Mouse (Mus musculus): ENCODE results near the gene Sfn. TPM values are rescaled to one million over a fixed set of nuclear protein-coding genes. Genes with fewer than 3 reads are reported as not detected.

The Sfn gene
- polyA plus RNA-seq, 1 experiment, result 0.56 TPM

GRCm38 (mm10) chr4:133553448-133554330, 48.3 kb downstream of the Sfn start:
- Histone ChIP-seq H3K79me2 (ENCODE audit: control insufficient read depth, insufficient read depth) (no peaks in the 10 kb centered on the region), H3ac (ENCODE audit: control insufficient read depth, insufficient read length) (no peak overlapping the region), H3K36me3 (ENCODE audit: control insufficient read depth, insufficient read depth) (no peaks in the 10 kb centered on the region), H3K4me3 (no peak overlapping the region), H3K4me2 (ENCODE audit: low read depth) (no peak overlapping the region), H3K27me3 (ENCODE audit: control insufficient read depth, insufficient read depth, insufficient read length) (peaks cover 39% of the 10 kb centered on the region)
- TF ChIP-seq CEBPB (IDR thresholded peaks at IDR 0.05; ENCODE audit: insufficient read depth, poor library complexity, severe bottlenecking) (no peak), E2F4 (IDR thresholded peaks at IDR 0.05; ENCODE audit: insufficient read depth) (no peak), MYOG (IDR thresholded peaks at IDR 0.05; ENCODE audit: control insufficient read depth in 1 of 3, insufficient read depth in 1 of 3, insufficient read length in 2 of 3, low read depth in 2 of 3) (no peak)

GRCm38 (mm10) chr4:133552768-133553447, 49.1 kb downstream of the Sfn start, which contains the start of gene Nr0b2:
TSS of gene Nr0b2 (plus strand) at chr4:133553376.
- Histone ChIP-seq H3K79me2 (ENCODE audit: control insufficient read depth, insufficient read depth) (no peaks in the 10 kb centered on the region), H3K4me3 (no peak within 1 kb of the TSS), H3K4me2 (ENCODE audit: low read depth) (no peak within 1 kb of the TSS), H3K27me3 (ENCODE audit: control insufficient read depth, insufficient read depth, insufficient read length) (peaks cover 39% of the 10 kb centered on the region), H3ac (ENCODE audit: control insufficient read depth, insufficient read length) (no peak within 1 kb of the TSS), H3K36me3 (ENCODE audit: control insufficient read depth, insufficient read depth) (no peaks in the 10 kb centered on the region)
- no peak for TF ChIP-seq POLR2A (IDR thresholded peaks at IDR 0.05; ENCODE audit: insufficient read length, low read depth)
- no peak for TF ChIP-seq MYOG (IDR thresholded peaks at IDR 0.05; ENCODE audit: control insufficient read depth in 1 of 3, insufficient read depth in 1 of 3, insufficient read length in 2 of 3, low read depth in 2 of 3)
- TF ChIP-seq MAX (IDR thresholded peaks at IDR 0.05; ENCODE audit: low read depth), result no peak
- TF ChIP-seq TCF12 (IDR thresholded peaks at IDR 0.05; ENCODE audit: insufficient read depth, poor library complexity, severe bottlenecking), result no peak
- no peak for TF ChIP-seq POLR2AphosphoS2 (IDR thresholded peaks at IDR 0.05; ENCODE audit: insufficient read length, low read depth)
- TF ChIP-seq SRF (IDR thresholded peaks at IDR 0.05; ENCODE audit: control insufficient read depth, insufficient read length, low read depth), result no peak
- no peak for TF ChIP-seq TCF3 (IDR thresholded peaks at IDR 0.05; ENCODE audit: insufficient read length, low read depth)
- TF ChIP-seq REST (IDR thresholded peaks at IDR 0.05; ENCODE audit: insufficient read depth, insufficient read length), result no peak
- TF ChIP-seq USF1 (IDR thresholded peaks at IDR 0.05; ENCODE audit: low read depth), result no peak
- no peak for TF ChIP-seq E2F4 (IDR thresholded peaks at IDR 0.05; ENCODE audit: insufficient read depth)
- no peak for TF ChIP-seq MYOD1 (IDR thresholded peaks at IDR 0.05; ENCODE audit: control insufficient read depth in 1 of 3, insufficient read length in 2 of 3, low read depth in 2 of 3)
- no peak for TF ChIP-seq CEBPB (IDR thresholded peaks at IDR 0.05; ENCODE audit: insufficient read depth, poor library complexity, severe bottlenecking)

GRCm38 (mm10) chr4:133552029-133552428, 49.9 kb downstream of the Sfn start:
- no peak overlapping the region for H3K4me2 ChIP-seq (ENCODE audit: low read depth)
- no peaks in the 10 kb centered on the region for H3K79me2 ChIP-seq (ENCODE audit: control insufficient read depth, insufficient read depth)
- no peak overlapping the region for H3ac ChIP-seq (ENCODE audit: control insufficient read depth, insufficient read length)
- no peak overlapping the region for H3K4me3 ChIP-seq
- peaks cover 34% of the 10 kb centered on the region for H3K27me3 ChIP-seq (ENCODE audit: control insufficient read depth, insufficient read depth, insufficient read length)
- TF ChIP-seq TCF12 (IDR thresholded peaks at IDR 0.05; ENCODE audit: insufficient read depth, poor library complexity, severe bottlenecking) (no peak), POLR2AphosphoS2 (IDR thresholded peaks at IDR 0.05; ENCODE audit: insufficient read length, low read depth) (no peak), MYOD1 (IDR thresholded peaks at IDR 0.05; ENCODE audit: control insufficient read depth in 1 of 3, insufficient read length in 2 of 3, low read depth in 2 of 3) (no peak), USF1 (IDR thresholded peaks at IDR 0.05; ENCODE audit: low read depth) (no peak), TCF3 (IDR thresholded peaks at IDR 0.05; ENCODE audit: insufficient read length, low read depth) (no peak), E2F4 (IDR thresholded peaks at IDR 0.05; ENCODE audit: insufficient read depth) (no peak), CEBPB (IDR thresholded peaks at IDR 0.05; ENCODE audit: insufficient read depth, poor library complexity, severe bottlenecking) (no peak), MAX (IDR thresholded peaks at IDR 0.05; ENCODE audit: low read depth) (no peak), POLR2A (IDR thresholded peaks at IDR 0.05; ENCODE audit: insufficient read length, low read depth) (no peak), MYOG (IDR thresholded peaks at IDR 0.05; ENCODE audit: control insufficient read depth in 1 of 3, insufficient read depth in 1 of 3, insufficient read length in 2 of 3, low read depth in 2 of 3) (no peak), REST (IDR thresholded peaks at IDR 0.05; ENCODE audit: insufficient read depth, insufficient read length) (no peak), SRF (IDR thresholded peaks at IDR 0.05; ENCODE audit: control insufficient read depth, insufficient read length, low read depth) (no peak)
- H3K36me3 ChIP-seq (ENCODE audit: control insufficient read depth, insufficient read depth), result no peaks in the 10 kb centered on the region

Other genes with a start within 250 kb of the Sfn start
- 53.1 TPM for gene Wdtc1, start 248.7 kb downstream of the Sfn start, polyA plus RNA-seq (2012; fragmentation: generic; extraction: Trizol)
- gene Slc9a1, start 232.5 kb downstream of the Sfn start, polyA plus RNA-seq (2012; fragmentation: generic; extraction: Trizol), result 23.3 TPM
- 3.3 TPM for gene Tent5b, start 122.0 kb downstream of the Sfn start, polyA plus RNA-seq (2012; fragmentation: generic; extraction: Trizol)
- gene Trnp1, start 103.6 kb downstream of the Sfn start, polyA plus RNA-seq (2012; fragmentation: generic; extraction: Trizol), result 0.37 TPM
- 0.01 TPM for gene Kdf1, start 83.2 kb downstream of the Sfn start, polyA plus RNA-seq (2012; fragmentation: generic; extraction: Trizol)
- 130 TPM for gene Nudc, start 56.2 kb downstream of the Sfn start, polyA plus RNA-seq (2012; fragmentation: generic; extraction: Trizol)
- not detected for gene Nr0b2, start 48.8 kb downstream of the Sfn start, polyA plus RNA-seq (2012; fragmentation: generic; extraction: Trizol)
- 4.1 TPM for gene Gpatch3, start 27.4 kb downstream of the Sfn start, polyA plus RNA-seq (2012; fragmentation: generic; extraction: Trizol)
- gene Gpn2, start 17.8 kb downstream of the Sfn start, polyA plus RNA-seq (2012; fragmentation: generic; extraction: Trizol), result 32.2 TPM
- 14.3 TPM for gene Zdhhc18, start 48.0 kb upstream of the Sfn start, polyA plus RNA-seq (2012; fragmentation: generic; extraction: Trizol)
- gene Pigv, start 70.5 kb upstream of the Sfn start, polyA plus RNA-seq (2012; fragmentation: generic; extraction: Trizol), result 9.8 TPM
- 23.2 TPM for gene Arid1a, start 154.6 kb upstream of the Sfn start, polyA plus RNA-seq (2012; fragmentation: generic; extraction: Trizol)

All from myocyte (in vitro differentiated cells).